Mouse (Mus musculus) gastrocnemius, adult 2 months (tissue): ENCODE measurements at regions not wholly inside any gene's neighbourhood (a gene's known extent, or its start where the extent isn't known, plus 50 kb on each side); places are given as distances from the start of the nearest gene placed in this dataset.

Experiments used
- DNase-seq: peaks from one replicate; pipeline ENCODE4 v3.0.0; 2022
- H3K27ac ChIP-seq: fragments of 200-600 bp; 2 replicates; pipeline ENCODE4 v1.8.1; 2022; ENCODE audit warnings: mild to moderate bottlenecking
- H3K4me3 ChIP-seq: fragments of 200-600 bp; 2 replicates; pipeline ENCODE4 v1.8.1; 2022; ENCODE audit warnings: mild to moderate bottlenecking, moderate library complexity
- CTCF ChIP-seq: fragments of 200-600 bp; IDR thresholded peaks from 2 replicates; pipeline ENCODE4 v1.8.1; 2022; ENCODE audit warnings: antibody characterized with exemption, mild to moderate bottlenecking, moderate library complexity
- intact Hi-C: fragments of 180-260 bp; cut with DNase I; formaldehyde crosslinking; loops from one replicate; pipeline ENCODE4 v1.15.1; 2025

- DNase-seq, result no peak
- H3K4me3 ChIP-seq, result no peak overlapping the region
- H3K27ac ChIP-seq, result no peak overlapping the region
- intact Hi-C loops, result no loop called here
- TF ChIP-seq CTCF, result no peak
Observed at GRCm38 (mm10) chr12:35758916-35759315, 166.5 kb upstream of the Agr3 start.

- DNase-seq, result no peak
- Histone ChIP-seq H3K27ac (no peak overlapping the region), H3K4me3 (no peak overlapping the region)
- TF ChIP-seq CTCF, result no peak
- intact Hi-C loops, result no loop called here
Observed at GRCm38 (mm10) chr12:35755159-35755558, 170.3 kb upstream of the Agr3 start.

GRCm38 (mm10) chr12:35747997-35748396 is 177.4 kb upstream of the Agr3 start:
- no peak for TF ChIP-seq CTCF
- no peak overlapping the region for H3K27ac ChIP-seq
- no peak for DNase-seq
- intact Hi-C loops, result no loop called here
- H3K4me3 ChIP-seq, result no peak overlapping the region

- H3K27ac ChIP-seq, result peak overlapping the region; percentile 63; the same call in 1 of the 2 replicates
- no peak overlapping the region for H3K4me3 ChIP-seq
- TF ChIP-seq CTCF, result no peak
- intact Hi-C loops, result no loop called here
- DNase-seq, result no peak
Observed at GRCm38 (mm10) chr12:35746691-35747299, 178.6 kb upstream of the Agr3 start.

- no peak for DNase-seq
- intact Hi-C loops, result no loop called here
- no peak for TF ChIP-seq CTCF
- H3K27ac ChIP-seq, result no peak overlapping the region
- no peak overlapping the region for H3K4me3 ChIP-seq
Observed at GRCm38 (mm10) chr12:35742729-35743128, 182.7 kb upstream of the Agr3 start.

GRCm38 (mm10) chr12:35736427-35736826 is 189.0 kb upstream of the Agr3 start:
- intact Hi-C loops, result no loop called here
- Histone ChIP-seq H3K4me3 (no peak overlapping the region), H3K27ac (no peak overlapping the region)
- no peak for DNase-seq
- no peak for TF ChIP-seq CTCF

GRCm38 (mm10) chr12:35735002-35735401 is 190.4 kb upstream of the Agr3 start:
- DNase-seq, result no peak
- no peak overlapping the region for H3K27ac ChIP-seq
- no peak overlapping the region for H3K4me3 ChIP-seq
- intact Hi-C loops, result no loop called here
- TF ChIP-seq CTCF, result no peak

GRCm38 (mm10) chr12:35734371-35734770 is 191.0 kb upstream of the Agr3 start:
- no peak for DNase-seq
- intact Hi-C loops, result no loop called here
- no peak overlapping the region for H3K27ac ChIP-seq
- H3K4me3 ChIP-seq, result no peak overlapping the region
- no peak for TF ChIP-seq CTCF

- Histone ChIP-seq H3K27ac (no peak overlapping the region), H3K4me3 (no peak overlapping the region)
- TF ChIP-seq CTCF, result no peak
- no peak for DNase-seq
- intact Hi-C loops, result no loop called here
Observed at GRCm38 (mm10) chr12:35733580-35733979, 191.8 kb upstream of the Agr3 start.

GRCm38 (mm10) chr12:35725910-35726309 is 191.1 kb upstream of the Ahr start:
- H3K4me3 ChIP-seq, result no peak overlapping the region
- no peak overlapping the region for H3K27ac ChIP-seq
- intact Hi-C loops, result no loop called here
- no peak for TF ChIP-seq CTCF
- no peak for DNase-seq

GRCm38 (mm10) chr12:35724132-35724531 is 189.3 kb upstream of the Ahr start:
- intact Hi-C loops, result no loop called here
- no peak for DNase-seq
- no peak overlapping the region for H3K27ac ChIP-seq
- H3K4me3 ChIP-seq, result no peak overlapping the region
- no peak for TF ChIP-seq CTCF

GRCm38 (mm10) chr12:35712671-35713070 is 177.8 kb upstream of the Ahr start:
- TF ChIP-seq CTCF, result no peak
- no peak overlapping the region for H3K27ac ChIP-seq
- no peak for DNase-seq
- no peak overlapping the region for H3K4me3 ChIP-seq
- intact Hi-C loops, result no loop called here

- no peak for DNase-seq
- no peak for TF ChIP-seq CTCF
Observed at GRCm38 (mm10) chr12:35711549-35712070, 176.8 kb upstream of the Ahr start.

GRCm38 (mm10) chr12:35710323-35710722 is 175.5 kb upstream of the Ahr start:
- Histone ChIP-seq H3K27ac (no peak overlapping the region), H3K4me3 (no peak overlapping the region)
- no peak for DNase-seq
- no peak for TF ChIP-seq CTCF
- intact Hi-C loops, result no loop called here

More at GRCm38 (mm10) chr12:35711549-35712070, 176.8 kb upstream of the Ahr start:
- Histone ChIP-seq H3K4me3 (no peak overlapping the region), H3K27ac (no peak overlapping the region)
- intact Hi-C loops, result no loop called here
